Mouse (Mus musculus): ENCODE measurements around the gene Igsf23. TPM values are rescaled to one million over a fixed set of nuclear protein-coding genes. Genes with fewer than 3 reads are reported as not detected.
A peak's percentile ranks its signal among the peaks of the same experiment; 100 is the strongest.

Igsf23 gene
- polyA plus RNA-seq, 1 experiment from 2014 or later, result 0.13 TPM

DNA sequence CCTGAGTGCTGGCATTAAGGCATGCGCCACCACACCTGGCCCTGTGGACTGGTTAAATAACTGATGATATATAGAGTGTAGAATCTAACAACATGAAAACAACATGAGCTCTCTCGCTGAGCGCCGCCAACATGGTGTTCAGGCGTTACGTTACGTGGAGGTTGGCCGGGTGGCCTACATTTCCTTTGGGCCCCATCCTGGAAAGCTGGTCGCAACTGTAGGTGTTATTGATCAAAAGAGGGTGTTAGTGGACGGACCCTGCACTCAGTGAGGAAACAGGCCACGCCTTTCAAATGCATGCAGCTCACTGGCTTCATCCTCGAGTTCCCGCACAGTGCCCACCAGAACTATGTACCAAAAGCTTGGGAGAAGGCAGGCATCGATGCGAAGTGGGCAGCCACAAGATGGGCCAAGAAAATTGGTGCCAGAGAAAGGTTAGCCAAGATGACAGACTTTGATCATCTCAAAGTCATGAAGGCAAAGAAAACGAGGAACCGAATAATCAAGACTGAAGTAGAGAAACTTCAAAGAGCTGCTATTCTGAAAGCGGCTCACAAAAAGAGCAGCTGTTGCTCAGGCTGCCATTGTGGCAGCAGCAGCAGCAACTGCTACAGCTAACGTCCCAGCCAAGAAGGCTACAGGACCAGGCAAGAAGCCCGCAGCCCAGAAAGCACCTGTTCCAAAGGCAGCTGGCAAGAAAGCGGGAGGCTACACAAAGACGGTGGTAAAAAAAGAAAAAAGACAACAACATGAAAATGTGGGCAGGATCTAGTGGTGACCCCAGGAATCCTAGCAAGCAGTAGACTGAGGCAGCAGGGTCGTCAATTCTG, 38.6 kb downstream of the Igsf23 start:
- ATAC-seq (ENCODE audit: low FRiP score), result no peak
- H3K9ac ChIP-seq, result no peak overlapping the region
- WGBS, result 90% methylated on average over 23 of the region's 23 CpGs
- H3K27ac ChIP-seq, result no peak overlapping the region
- peaks cover 39% of the 10 kb centered on the region for H3K36me3 ChIP-seq
- H3K4me2 ChIP-seq, result no peak overlapping the region
- H3K27me3 ChIP-seq, result no peaks in the 10 kb centered on the region
- no peaks in the 10 kb centered on the region for H3K9me3 ChIP-seq
- no peaks in the 10 kb centered on the region for H3K4me1 ChIP-seq (replicated peaks)
- H3K4me3 ChIP-seq, result no peak overlapping the region

- H3K27me3 ChIP-seq, result no peaks in the 10 kb centered on the region
- H3K4me2 ChIP-seq, result no peak overlapping the region
- H3K9me3 ChIP-seq, result no peaks in the 10 kb centered on the region
- WGBS, result 89% methylated on average over 6 of the region's 6 CpGs
- H3K4me1 ChIP-seq (replicated peaks), result no peaks in the 10 kb centered on the region
- ATAC-seq (ENCODE audit: low FRiP score), result 0 out of 2 replicates have a peak, but pooled peaks have one; percentile 12
- H3K36me3 ChIP-seq, result peaks cover 39% of the 10 kb centered on the region
- 0 out of 2 replicates have a peak overlapping the region, but pooled peaks have one; percentile 10 for H3K9ac ChIP-seq
- H3K27ac ChIP-seq, result no peak overlapping the region
- no peak overlapping the region for H3K4me3 ChIP-seq
Measured at GRCm38 (mm10) chr7:19911292-19911658, 39.3 kb downstream of the Igsf23 start.

DNA sequence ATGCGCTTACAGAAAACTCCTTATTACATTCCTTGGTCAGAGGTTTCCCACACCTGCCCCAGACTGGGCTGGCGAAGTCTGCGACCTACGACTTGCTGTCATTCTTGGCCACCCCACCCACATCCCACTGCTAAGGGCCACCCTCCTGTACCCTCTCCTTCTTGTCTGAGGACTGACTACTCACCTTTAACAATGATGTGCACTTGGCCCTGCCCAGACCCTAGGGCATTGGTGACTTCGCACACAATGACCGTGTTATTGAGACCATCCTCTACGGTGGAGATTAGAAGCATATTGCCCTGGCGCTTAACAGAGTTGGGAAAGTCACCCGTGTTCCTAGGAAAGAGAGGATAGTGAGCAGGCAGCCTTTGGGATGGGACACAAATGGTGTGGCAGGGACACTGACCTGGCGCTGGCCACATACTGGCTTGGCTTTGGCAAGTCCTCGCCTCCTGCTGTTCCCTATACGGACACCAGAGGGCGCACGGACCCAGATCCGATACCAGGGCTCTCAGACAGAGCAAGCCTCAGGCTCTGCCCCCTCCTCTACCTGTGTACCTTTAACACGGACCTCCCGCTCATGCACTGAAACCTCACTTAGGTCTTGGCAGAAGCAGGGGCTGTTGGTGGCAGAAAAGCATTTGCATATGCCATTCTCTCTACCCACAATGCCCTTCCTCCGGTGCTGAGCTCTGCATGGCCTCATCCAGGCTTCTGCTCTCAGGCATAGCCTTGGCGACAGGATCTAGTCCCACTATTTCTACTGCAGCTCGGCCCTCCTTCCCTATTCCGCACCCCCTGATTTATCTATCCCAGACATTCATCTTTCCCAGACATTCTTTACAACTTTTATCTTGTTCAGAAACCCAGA, 39.9 kb downstream of the Igsf23 start:
- ATAC-seq (ENCODE audit: low FRiP score), result peak; percentile 87
- no peak overlapping the region for H3K4me3 ChIP-seq
- H3K4me1 ChIP-seq (replicated peaks), result no peaks in the 10 kb centered on the region
- H3K27ac ChIP-seq, result no peak overlapping the region
- H3K9me3 ChIP-seq, result no peaks in the 10 kb centered on the region
- H3K27me3 ChIP-seq, result no peaks in the 10 kb centered on the region
- no peak overlapping the region for H3K4me2 ChIP-seq
- H3K9ac ChIP-seq, result 0 out of 2 replicates have a peak overlapping the region, but pooled peaks have one; percentile 10
- H3K36me3 ChIP-seq, result peaks cover 36% of the 10 kb centered on the region
- WGBS, result 53% methylated on average over 21 of the region's 21 CpGs

DNA sequence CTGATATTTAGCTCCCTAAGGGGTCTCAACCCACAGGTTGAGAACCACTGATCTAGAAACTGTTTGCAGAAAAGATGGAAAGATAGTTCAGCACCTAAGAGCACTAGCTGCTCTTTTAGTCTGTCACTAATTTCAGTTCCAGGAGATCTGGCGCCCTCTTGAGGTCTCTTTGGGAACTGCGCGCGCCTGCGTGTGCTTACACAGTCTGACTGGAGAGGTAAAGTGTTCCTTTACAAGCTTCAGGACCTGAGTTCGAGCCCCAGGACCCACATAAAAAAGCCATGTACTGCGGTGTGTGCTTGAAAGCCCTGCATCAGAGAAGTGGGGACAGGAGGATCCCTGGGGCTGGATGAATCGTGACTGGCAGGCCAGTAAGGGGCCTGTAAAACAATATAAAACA, 60.7 kb downstream of the Igsf23 start:
- H3K9me3 ChIP-seq, result no peaks in the 10 kb centered on the region
- no peak overlapping the region for H3K9ac ChIP-seq
- H3K4me1 ChIP-seq (replicated peaks), result no peaks in the 10 kb centered on the region
- 54% methylated on average over 8 of the region's 8 CpGs for WGBS
- H3K4me2 ChIP-seq, result no peak overlapping the region
- ATAC-seq (ENCODE audit: low FRiP score), result no peak
- H3K27ac ChIP-seq, result no peak overlapping the region
- no peak overlapping the region for H3K4me3 ChIP-seq
- no peaks in the 10 kb centered on the region for H3K27me3 ChIP-seq
- no peaks in the 10 kb centered on the region for H3K36me3 ChIP-seq

DNA sequence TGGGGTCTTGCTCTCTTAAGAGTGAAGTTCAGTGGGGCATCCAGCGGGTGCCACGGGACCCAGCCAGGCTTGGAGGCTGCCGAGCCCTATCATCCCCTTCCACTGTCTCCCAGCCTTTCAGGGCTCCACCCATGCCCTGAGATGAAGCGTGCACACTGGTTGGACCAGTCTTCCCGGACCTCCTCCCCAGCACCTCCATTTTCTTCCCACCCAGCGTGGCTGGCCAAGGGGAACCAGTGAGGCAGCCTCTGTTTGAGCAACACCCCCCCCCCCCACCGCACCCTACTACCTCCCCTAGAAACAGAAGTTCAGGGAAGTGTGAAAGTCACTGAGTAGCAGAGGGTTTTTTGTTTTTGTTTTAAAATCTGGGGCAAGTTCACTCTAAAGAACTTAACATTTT, 62.7 kb downstream of the Igsf23 start, which contains the start of gene Ceacam19:
Gene Ceacam19 (minus strand): TSS at position 117 of the 400 bp plus-strand sequence.
- H3K27me3 ChIP-seq, result no peaks in the 10 kb centered on the region
- H3K4me1 ChIP-seq (replicated peaks), result no peaks in the 10 kb centered on the region
- no peak for ATAC-seq (ENCODE audit: low FRiP score)
- H3K9me3 ChIP-seq, result no peaks in the 10 kb centered on the region
- no peak within 1 kb of the TSS for H3K27ac ChIP-seq
- no peak within 1 kb of the TSS for H3K9ac ChIP-seq
- no peaks in the 10 kb centered on the region for H3K36me3 ChIP-seq
- 76% methylated on average over 7 of the region's 7 CpGs for WGBS
- no peak within 1 kb of the TSS for H3K4me3 ChIP-seq
- no peak within 1 kb of the TSS for H3K4me2 ChIP-seq

Other genes with a start within 250 kb of the Igsf23 start
- gene Tomm40, start 235.3 kb downstream of the Igsf23 start, polyA plus RNA-seq (2015; fragmentation: Nextera tagmentation; extraction: Ambion mirVana), result 119 and 124 TPM in 2 replicates
- gene Nectin2, start 200.3 kb downstream of the Igsf23 start, polyA plus RNA-seq (2015; fragmentation: Nextera tagmentation; extraction: Ambion mirVana), result 49.1 and 49.8 TPM in 2 replicates
- gene Bcam, start 179.7 kb downstream of the Igsf23 start, polyA plus RNA-seq (2015; fragmentation: Nextera tagmentation; extraction: Ambion mirVana), result 8.1 and 10.7 TPM in 2 replicates
- gene Cblc, start 153.9 kb downstream of the Igsf23 start, polyA plus RNA-seq (2015; fragmentation: Nextera tagmentation; extraction: Ambion mirVana), result not detected in 2 replicates
- 0.60 and 1.5 TPM in 2 replicates for gene Bcl3, start 128.0 kb downstream of the Igsf23 start, polyA plus RNA-seq (2015; fragmentation: Nextera tagmentation; extraction: Ambion mirVana)
- gene Gm19345, start 98.8 kb downstream of the Igsf23 start, polyA plus RNA-seq (2015; fragmentation: Nextera tagmentation; extraction: Ambion mirVana), result 7.6 and 9.3 TPM in 2 replicates
- gene Ceacam16, start 89.5 kb downstream of the Igsf23 start, polyA plus RNA-seq (2015; fragmentation: Nextera tagmentation; extraction: Ambion mirVana), result 0.48 and 0.58 TPM in 2 replicates
- not detected in 2 replicates for gene Ceacam19, start 62.8 kb downstream of the Igsf23 start, polyA plus RNA-seq (2015; fragmentation: Nextera tagmentation; extraction: Ambion mirVana)
- gene Pvr, start 29.6 kb downstream of the Igsf23 start, polyA plus RNA-seq (2015; fragmentation: Nextera tagmentation; extraction: Ambion mirVana), result 7.8 and 9.4 TPM in 2 replicates
- gene Ceacam20, start 14.7 kb upstream of the Igsf23 start, polyA plus RNA-seq (2015; fragmentation: Nextera tagmentation; extraction: Ambion mirVana), result not detected in 2 replicates
- not detected in 2 replicates for gene Nlrp9b, start 40.7 kb upstream of the Igsf23 start, polyA plus RNA-seq (2015; fragmentation: Nextera tagmentation; extraction: Ambion mirVana)
- gene Vmn1r91, start 148.9 kb upstream of the Igsf23 start, polyA plus RNA-seq (2015; fragmentation: Nextera tagmentation; extraction: Ambion mirVana), result not detected in 2 replicates
- not detected in 2 replicates for gene Gm16442, start 171.8 kb upstream of the Igsf23 start, polyA plus RNA-seq (2015; fragmentation: Nextera tagmentation; extraction: Ambion mirVana)
- gene Vmn1r93, start 188.3 kb upstream of the Igsf23 start, polyA plus RNA-seq (2015; fragmentation: Nextera tagmentation; extraction: Ambion mirVana), result not detected in 2 replicates
- not detected in 2 replicates for gene Vmn1r94, start 217.6 kb upstream of the Igsf23 start, polyA plus RNA-seq (2015; fragmentation: Nextera tagmentation; extraction: Ambion mirVana)
- not detected in 2 replicates for gene Vmn1r95, start 243.0 kb upstream of the Igsf23 start, polyA plus RNA-seq (2015; fragmentation: Nextera tagmentation; extraction: Ambion mirVana)